Mouse (Mus musculus) splenic B cell, adult 2 months (primary cell): ENCODE data around the gene Ascc1.

Source experiments
- DNase-seq: peaks from one replicate; pipeline ENCODE4 v3.0.0-alpha.2; 2011; ENCODE audit warnings: low read depth, low spot score
- H3K27me3 ChIP-seq: 2 replicates; pipeline ENCODE4 v1.6.1; 2012; ENCODE audit warnings: mild to moderate bottlenecking, low read length, moderate library complexity, mixed read lengths; ENCODE audit not compliant: control insufficient read depth, poor library complexity, insufficient read depth, severe bottlenecking
- H3K36me3 ChIP-seq: 2 replicates; pipeline ENCODE4 v1.6.1; 2012; ENCODE audit warnings: mild to moderate bottlenecking, low read length, moderate library complexity, mixed read lengths; ENCODE audit not compliant: control insufficient read depth, poor library complexity, insufficient read depth, severe bottlenecking

The Ascc1 gene

GRCm38 (mm10) chr10:60046696-60047095 is 44.1 kb downstream of the Ascc1 start:
- no peak for DNase-seq
- Histone ChIP-seq H3K36me3 (0 out of 2 replicates have a peak, but pooled peaks cover 4% of the 10 kb centered on the region), H3K27me3 (no peaks in the 10 kb centered on the region)

- Histone ChIP-seq H3K36me3 (0 out of 2 replicates have a peak, but pooled peaks cover 4% of the 10 kb centered on the region), H3K27me3 (no peaks in the 10 kb centered on the region)
- no peak for DNase-seq
Observed at GRCm38 (mm10) chr10:60050581-60050980, 48.0 kb downstream of the Ascc1 start.

GRCm38 (mm10) chr10:60053073-60053472 is 50.5 kb downstream of the Ascc1 start:
- DNase-seq, result no peak
- Histone ChIP-seq H3K36me3 (0 out of 2 replicates have a peak, but pooled peaks cover 4% of the 10 kb centered on the region), H3K27me3 (no peaks in the 10 kb centered on the region)

DNA sequence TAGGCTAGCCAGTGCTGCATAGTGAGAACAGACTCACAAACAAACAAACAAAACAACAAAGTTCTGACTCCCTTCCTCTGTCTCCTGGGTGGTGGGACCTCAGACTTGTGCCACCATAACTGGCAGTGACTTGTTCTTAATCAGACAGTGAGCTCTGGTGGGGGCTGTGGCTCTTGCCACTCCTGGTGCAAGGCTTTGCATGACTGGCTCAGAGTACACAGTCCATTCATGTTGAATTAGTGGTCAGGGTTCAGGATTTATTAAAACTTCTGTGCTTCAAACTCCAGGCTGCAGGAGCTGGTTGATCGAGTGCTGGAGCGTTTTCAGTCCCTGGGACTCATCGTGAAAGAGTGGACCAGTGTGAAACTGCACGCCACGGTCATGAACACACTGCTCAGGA is 59.6 kb downstream of the Ascc1 start:
- Histone ChIP-seq H3K36me3 (no peaks in the 10 kb centered on the region), H3K27me3 (no peaks in the 10 kb centered on the region)
- no peak for DNase-seq

DNA sequence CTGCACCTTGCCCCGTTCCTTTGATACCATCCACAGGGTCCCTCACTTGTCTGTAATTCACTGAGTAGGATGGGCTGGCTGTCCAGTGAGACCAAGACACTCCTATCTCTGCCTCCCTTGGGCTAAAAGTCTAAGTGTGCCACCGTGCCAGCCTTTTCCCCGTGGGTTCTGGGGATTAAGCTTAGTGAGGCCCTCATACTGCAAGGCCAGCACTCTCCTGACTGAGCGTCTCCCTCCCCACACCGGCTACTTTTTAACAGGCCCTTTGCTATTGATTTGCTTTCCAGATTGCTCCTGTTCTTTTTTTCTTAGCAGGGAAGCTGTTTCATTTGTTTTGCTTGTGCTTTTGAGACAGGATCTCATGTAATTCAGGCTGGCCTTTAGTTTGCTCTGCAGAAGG is 60.3 kb downstream of the Ascc1 start:
- DNase-seq, result no peak
- Histone ChIP-seq H3K27me3 (no peaks in the 10 kb centered on the region), H3K36me3 (no peaks in the 10 kb centered on the region)

DNA sequence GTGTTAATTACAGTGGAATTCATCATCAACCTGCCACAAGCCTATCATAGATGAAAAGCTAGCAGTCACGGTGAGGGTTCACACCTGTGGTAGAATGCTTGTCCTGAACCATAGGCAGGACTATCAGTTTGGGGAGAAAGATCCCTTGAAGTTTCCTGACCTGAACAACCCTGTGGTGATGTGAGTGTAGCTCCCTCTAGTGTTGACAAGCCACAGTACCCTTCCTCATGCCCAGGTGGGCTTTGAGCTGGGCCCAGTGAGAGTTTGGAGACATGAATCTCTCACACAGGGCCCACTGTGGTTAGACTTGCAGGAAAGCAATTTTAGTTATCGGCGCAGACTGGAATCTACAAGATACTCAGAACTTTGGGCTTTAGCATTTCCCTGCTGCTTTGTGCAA is 63.9 kb downstream of the Ascc1 start:
- peak; percentile 74 for DNase-seq
- Histone ChIP-seq H3K36me3 (no peaks in the 10 kb centered on the region), H3K27me3 (no peaks in the 10 kb centered on the region)

DNA sequence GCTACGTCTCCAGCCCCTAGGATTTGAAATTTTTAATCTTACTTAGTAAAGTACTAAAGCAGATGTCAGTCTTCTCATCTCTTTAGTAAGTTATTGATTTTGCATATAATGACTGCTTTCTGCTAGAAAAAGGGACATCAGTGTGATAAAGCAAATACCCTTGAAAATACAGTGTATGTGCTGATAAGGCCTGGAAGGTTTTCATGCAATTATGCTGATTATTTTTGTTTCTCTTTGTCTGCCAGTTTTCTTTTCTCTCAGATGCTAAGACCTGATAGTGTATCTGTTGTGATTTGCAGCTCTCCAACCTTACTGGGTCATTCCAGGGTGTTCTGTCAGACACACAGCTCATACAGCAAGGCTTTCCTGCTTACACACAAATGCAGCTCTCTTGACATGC is 72.6 kb downstream of the Ascc1 start:
- Histone ChIP-seq H3K27me3 (no peaks in the 10 kb centered on the region), H3K36me3 (no peaks in the 10 kb centered on the region)
- no peak for DNase-seq

GRCm38 (mm10) chr10:60077226-60077625 is 74.6 kb downstream of the Ascc1 start:
- no peak for DNase-seq
- no peaks in the 10 kb centered on the region for H3K36me3 ChIP-seq

DNA sequence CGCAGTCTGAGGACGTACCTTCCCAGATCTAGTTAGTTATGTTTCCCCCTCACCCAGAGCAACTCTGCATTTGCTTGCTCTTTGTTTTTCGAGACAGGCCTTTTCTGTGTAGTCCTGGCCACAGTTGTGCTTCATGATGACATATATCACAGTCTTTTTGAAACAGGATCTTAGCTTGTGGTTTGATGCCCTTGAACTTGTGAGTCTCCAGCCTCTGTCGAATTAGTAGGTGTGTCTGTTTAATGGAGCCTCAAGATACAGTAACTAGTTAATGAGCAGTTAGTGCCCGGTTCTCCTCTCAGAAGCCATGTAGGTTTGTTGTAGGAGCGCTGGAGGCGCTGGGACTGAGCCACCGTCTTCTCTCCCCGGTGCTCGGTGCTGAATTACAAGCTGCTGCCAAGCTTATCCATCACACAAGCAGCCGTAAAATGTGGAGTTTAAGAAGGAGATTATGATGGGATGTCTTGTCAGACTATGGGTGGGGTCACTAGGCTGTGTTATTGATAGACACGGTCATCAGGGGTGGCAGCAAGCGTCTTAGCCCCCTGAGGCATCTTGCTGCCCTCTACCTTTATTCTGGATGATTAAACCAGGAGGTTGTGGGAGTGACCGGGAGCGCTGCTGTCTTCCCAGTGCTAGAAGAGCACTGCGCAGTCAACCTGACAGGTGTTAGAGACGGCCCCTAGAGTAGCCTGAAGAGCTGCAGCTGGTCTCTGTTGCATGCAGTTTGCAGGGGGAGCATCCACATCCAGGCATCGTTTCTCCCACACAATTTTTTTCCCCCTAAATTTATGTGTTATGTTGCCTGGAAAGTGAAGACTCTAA is 75.3 kb downstream of the Ascc1 start:
- H3K36me3 ChIP-seq, result no peaks in the 10 kb centered on the region
- H3K27me3 ChIP-seq, result no peaks in the 10 kb centered on the region
- no peak for DNase-seq

More at GRCm38 (mm10) chr10:60077226-60077625, 74.6 kb downstream of the Ascc1 start:
- no peaks in the 10 kb centered on the region for H3K27me3 ChIP-seq

GRCm38 (mm10) chr10:60078561-60078917 is 75.9 kb downstream of the Ascc1 start:
- no peak for DNase-seq
- H3K27me3 ChIP-seq, result no peaks in the 10 kb centered on the region
- no peaks in the 10 kb centered on the region for H3K36me3 ChIP-seq

GRCm38 (mm10) chr10:60080171-60080570 is 77.6 kb downstream of the Ascc1 start:
- Histone ChIP-seq H3K27me3 (no peaks in the 10 kb centered on the region), H3K36me3 (no peaks in the 10 kb centered on the region)
- DNase-seq, result peak; percentile 6

DNA sequence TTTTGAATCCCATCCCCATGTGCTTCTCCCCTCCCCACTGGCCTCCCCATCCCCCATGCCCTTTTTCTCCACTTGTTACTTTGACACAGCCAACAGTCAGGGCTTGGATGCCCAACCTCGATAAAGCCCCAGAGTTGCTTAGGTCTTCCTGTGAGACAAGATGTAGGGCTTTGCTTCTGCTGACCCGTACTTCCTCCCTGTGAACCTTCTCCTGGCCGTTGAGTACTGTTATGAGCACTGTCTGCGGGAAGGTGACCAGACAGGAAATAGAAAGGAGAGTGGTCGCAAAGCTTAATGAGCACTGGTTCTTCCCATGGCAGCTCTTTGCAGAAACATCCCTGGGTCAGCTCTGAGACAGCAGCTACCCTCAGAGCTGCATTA is 78.0 kb downstream of the Ascc1 start:
- no peaks in the 10 kb centered on the region for H3K27me3 ChIP-seq
- DNase-seq, result peak; percentile 33
- H3K36me3 ChIP-seq, result no peaks in the 10 kb centered on the region

- Histone ChIP-seq H3K27me3 (no peaks in the 10 kb centered on the region), H3K36me3 (no peaks in the 10 kb centered on the region)
- DNase-seq, result peak; percentile 64
Observed at GRCm38 (mm10) chr10:60080982-60081825, 78.6 kb downstream of the Ascc1 start.

DNA sequence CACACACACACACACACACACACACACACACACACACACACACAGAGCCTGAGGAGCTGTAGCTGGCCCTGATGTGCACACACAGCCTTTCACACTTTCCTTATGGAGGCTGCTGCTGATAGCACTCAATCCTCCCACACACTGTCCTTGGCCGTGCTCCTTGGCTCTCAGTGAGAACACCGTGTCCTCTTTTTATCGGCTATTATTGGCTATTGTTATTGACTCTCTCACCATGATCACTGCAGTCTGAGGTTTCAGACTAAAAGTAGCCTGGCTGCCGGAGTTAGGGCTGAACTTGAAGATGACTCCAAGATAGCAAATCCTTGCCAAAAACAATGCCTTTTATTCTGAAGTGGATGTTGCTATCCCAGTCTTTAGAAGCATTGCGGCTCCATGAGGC is 79.3 kb downstream of the Ascc1 start:
- no peaks in the 10 kb centered on the region for H3K27me3 ChIP-seq
- DNase-seq, result no peak
- no peaks in the 10 kb centered on the region for H3K36me3 ChIP-seq

DNA sequence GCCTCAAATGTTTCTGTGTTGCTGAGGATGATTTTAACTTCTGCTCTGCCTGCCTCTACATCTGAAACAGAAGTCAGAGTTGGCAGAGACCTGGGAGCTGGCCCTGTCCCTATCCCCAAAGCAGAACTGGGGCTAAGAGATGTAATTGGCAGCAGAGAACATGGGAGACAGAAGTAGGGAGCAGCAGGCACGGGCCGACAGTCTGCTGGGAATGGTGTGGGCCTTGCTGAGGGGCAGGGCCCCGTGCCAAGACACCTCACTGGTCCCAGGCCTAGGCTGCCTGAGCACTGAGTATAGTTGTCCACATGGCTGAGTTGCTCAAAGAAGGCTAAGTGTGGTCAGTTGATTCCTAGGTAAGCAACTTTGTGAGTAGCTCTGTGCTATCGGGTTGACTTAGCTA is 81.5 kb downstream of the Ascc1 start:
- H3K27me3 ChIP-seq, result no peaks in the 10 kb centered on the region
- DNase-seq, result no peak
- H3K36me3 ChIP-seq, result no peaks in the 10 kb centered on the region
